Mouse (Mus musculus) heart, embryonic 15.5 days (tissue): ENCODE measurements at regions not wholly inside any gene's neighbourhood (a gene's known extent, or its start where the extent isn't known, plus 50 kb on each side); places are given as distances from the start of the nearest gene placed in this dataset.
A peak's percentile ranks its signal among the peaks of the same experiment; 100 is the strongest.

Experiments used
- ATAC-seq: fragments of 200-750 bp; cut with Nextera tagmentation; replicated peaks from 2 replicates; pipeline ENCODE4 v1.8.0; 2017; ENCODE audit warnings: low read depth, moderate TSS enrichment; ENCODE audit not compliant: insufficient number of reproducible peaks, insufficient read depth, low FRiP score
- H3K27ac ChIP-seq: fragments of 300-500 bp; sonication (generic); 2 replicates; pipeline ENCODE4 v1.5.1; 2015; ENCODE audit warnings: mild to moderate bottlenecking, inconsistent platforms
- H3K27me3 ChIP-seq: fragments of 300-500 bp; sonication (generic); 2 replicates; pipeline ENCODE4 v1.6.1; 2015; ENCODE audit warnings: inconsistent platforms
- H3K36me3 ChIP-seq: fragments of 300-500 bp; sonication (generic); 2 replicates; pipeline ENCODE4 v1.6.1; 2015; ENCODE audit warnings: mild to moderate bottlenecking, inconsistent platforms
- H3K4me1 ChIP-seq: fragments of 300-500 bp; sonication (generic); replicated peaks from 2 replicates; pipeline ENCODE4 v1.6.1; 2015; ENCODE audit warnings: inconsistent platforms
- H3K4me2 ChIP-seq: fragments of 300-500 bp; sonication (generic); 2 replicates; pipeline ENCODE4 v1.6.1; 2015; ENCODE audit warnings: inconsistent platforms, mild to moderate bottlenecking, moderate library complexity
- H3K4me3 ChIP-seq: fragments of 300-500 bp; sonication (generic); 2 replicates; pipeline ENCODE4 v1.5.1; 2015; ENCODE audit warnings: mild to moderate bottlenecking, inconsistent platforms
- H3K9ac ChIP-seq: fragments of 300-500 bp; sonication (generic); 2 replicates; pipeline ENCODE4 v1.6.1; 2015; ENCODE audit warnings: mild to moderate bottlenecking, inconsistent platforms
- H3K9me3 ChIP-seq: fragments of 300-500 bp; sonication (generic); replicated peaks from 2 replicates; pipeline ENCODE4 v1.6.1; 2016; ENCODE audit warnings: inconsistent platforms
- WGBS: fragments of 180-500 bp; shearing (Covaris S2); methylation state at CpG from one replicate; pipeline ENCODE4 v1.1.7; 2015; ENCODE audit warnings: mixed read lengths; 5-methylcytosine and 5-hydroxymethylcytosine counted together

DNA sequence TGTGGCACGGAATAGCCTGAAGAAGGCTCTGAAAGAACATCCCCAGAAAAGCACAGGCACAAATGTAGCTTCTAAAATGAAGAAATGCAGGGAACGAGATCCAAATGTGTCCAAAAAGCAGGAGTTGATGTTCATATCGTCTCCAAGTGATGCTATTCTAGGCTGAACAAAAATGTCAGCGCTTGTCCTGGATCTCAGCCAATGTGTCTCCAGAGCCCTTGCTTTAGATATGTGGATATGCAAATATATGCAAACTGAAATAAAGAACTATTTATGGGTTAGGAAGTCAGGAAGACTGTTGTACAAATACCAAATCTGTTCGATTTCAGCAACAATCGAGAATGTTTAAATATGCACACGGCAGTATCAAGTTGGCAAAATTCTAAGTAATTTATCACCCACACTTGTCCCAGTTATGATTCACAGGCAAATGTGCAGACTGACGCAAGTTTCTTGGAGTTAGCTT, 320.4 kb downstream of the Synb start:
- Histone ChIP-seq H3K4me2 (peak overlapping the region; percentile 17; the same call in 1 of the 2 replicates), H3K27ac (peak overlapping the region; percentile 24; the same call in 1 of the 2 replicates), H3K4me3 (no peak overlapping the region), H3K9ac (no peak overlapping the region), H3K4me1 (peaks cover 8% of the 10 kb centered on the region), H3K36me3 (no peaks in the 10 kb centered on the region), H3K27me3 (no peaks in the 10 kb centered on the region), H3K9me3 (no peaks in the 10 kb centered on the region)
- 37% methylated on average over 8 of the region's 8 CpGs for WGBS
- no peak for ATAC-seq

DNA sequence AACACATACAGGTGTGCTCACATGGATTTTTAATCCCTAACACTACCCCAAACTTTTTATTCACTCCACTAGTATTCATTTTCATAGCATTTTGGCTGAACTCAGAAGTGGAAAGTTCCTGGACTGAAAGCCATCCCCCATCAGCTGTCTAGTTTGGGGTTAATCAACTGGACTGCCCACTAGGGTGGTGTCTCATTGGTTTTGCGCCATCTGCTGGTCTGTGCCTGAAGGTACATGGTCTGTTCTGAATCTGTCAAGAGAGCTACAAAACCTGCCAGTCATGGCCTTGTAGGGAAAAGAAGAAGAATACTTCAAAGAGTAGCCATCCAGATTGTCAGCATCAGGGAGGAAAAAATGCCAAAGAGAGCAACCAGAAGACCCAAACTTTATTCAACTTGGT, 327.3 kb downstream of the Synb start:
- no peaks in the 10 kb centered on the region for H3K4me1 ChIP-seq
- H3K27me3 ChIP-seq, result no peaks in the 10 kb centered on the region
- H3K9ac ChIP-seq, result no peak overlapping the region
- no peaks in the 10 kb centered on the region for H3K36me3 ChIP-seq
- no peaks in the 10 kb centered on the region for H3K9me3 ChIP-seq
- ATAC-seq, result no peak
- no peak overlapping the region for H3K4me2 ChIP-seq
- no peak overlapping the region for H3K27ac ChIP-seq
- 10% methylated on average over 1 of the region's 1 CpGs for WGBS
- no peak overlapping the region for H3K4me3 ChIP-seq

DNA sequence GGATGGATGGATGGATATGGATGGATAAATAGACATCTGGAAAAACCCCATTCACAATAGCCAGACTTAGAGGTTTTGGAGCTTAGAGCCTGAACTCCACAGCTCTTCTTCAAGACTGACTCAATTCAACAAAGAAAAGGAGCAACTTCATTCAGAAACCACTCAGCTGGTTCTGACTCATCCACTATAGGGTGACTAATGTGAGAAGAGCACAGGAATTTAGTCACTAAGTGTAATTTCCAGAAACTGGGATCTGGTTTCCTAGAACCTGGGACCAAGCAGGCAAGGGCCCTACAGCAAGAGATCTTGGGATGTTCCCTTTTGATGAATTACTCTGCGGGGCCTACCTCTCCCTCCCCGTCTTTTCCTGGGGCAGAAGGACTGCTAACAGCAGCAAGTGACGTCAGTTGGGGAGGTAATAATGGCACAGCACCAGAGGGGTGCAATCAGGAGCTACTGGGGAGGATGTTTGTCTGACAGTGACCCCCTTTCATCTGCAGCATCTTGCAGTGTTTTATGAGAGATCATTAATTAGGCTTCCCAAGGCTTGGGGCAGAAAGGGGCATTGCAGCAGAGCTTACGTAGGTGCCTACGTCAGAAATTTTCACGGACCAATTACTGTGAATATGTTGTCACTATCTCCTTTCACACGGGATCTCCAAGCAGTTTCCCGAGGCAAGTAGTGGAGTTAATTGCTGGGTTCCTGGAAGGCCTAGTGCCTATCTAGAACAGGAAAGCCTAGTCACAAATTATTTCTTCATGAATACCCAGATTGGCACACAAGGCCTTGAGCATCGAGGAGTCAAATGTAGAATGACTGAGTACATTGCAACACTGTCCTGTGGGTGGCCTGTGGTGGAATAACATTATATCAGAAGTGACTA, 339.3 kb downstream of the Synb start:
- ATAC-seq, result no peak
- no peak overlapping the region for H3K27ac ChIP-seq
- H3K36me3 ChIP-seq, result no peaks in the 10 kb centered on the region
- H3K9me3 ChIP-seq, result no peaks in the 10 kb centered on the region
- no peak overlapping the region for H3K4me2 ChIP-seq
- 71% methylated on average over 9 of the region's 9 CpGs for WGBS
- no peak overlapping the region for H3K9ac ChIP-seq
- no peaks in the 10 kb centered on the region for H3K27me3 ChIP-seq
- no peak overlapping the region for H3K4me3 ChIP-seq
- no peaks in the 10 kb centered on the region for H3K4me1 ChIP-seq

DNA sequence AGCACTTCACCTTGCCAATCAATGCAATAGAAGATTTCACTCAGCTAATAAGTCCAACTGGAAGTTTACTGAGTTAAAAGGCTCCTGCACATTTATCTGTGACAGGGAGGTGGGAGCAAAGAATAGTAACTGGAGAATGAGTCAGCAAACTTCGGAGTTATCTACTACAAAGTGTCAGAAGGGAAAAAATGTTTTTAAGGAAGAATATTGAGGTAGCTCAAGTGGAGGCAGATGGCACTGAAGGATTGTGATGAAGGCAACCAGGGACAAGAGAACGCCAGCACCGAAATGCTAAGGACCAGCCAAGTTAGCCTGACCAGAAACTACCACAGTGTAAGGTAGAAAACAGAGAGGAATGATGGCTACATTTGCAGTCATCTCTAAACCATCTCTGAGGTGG, 348.2 kb downstream of the Synb start:
- no peaks in the 10 kb centered on the region for H3K27me3 ChIP-seq
- no peak overlapping the region for H3K27ac ChIP-seq
- WGBS, result 59% methylated on average over 3 of the region's 3 CpGs
- ATAC-seq, result no peak
- no peak overlapping the region for H3K4me3 ChIP-seq
- peaks cover 17% of the 10 kb centered on the region for H3K4me1 ChIP-seq
- no peak overlapping the region for H3K9ac ChIP-seq
- no peaks in the 10 kb centered on the region for H3K9me3 ChIP-seq
- no peak overlapping the region for H3K4me2 ChIP-seq
- H3K36me3 ChIP-seq, result no peaks in the 10 kb centered on the region

DNA sequence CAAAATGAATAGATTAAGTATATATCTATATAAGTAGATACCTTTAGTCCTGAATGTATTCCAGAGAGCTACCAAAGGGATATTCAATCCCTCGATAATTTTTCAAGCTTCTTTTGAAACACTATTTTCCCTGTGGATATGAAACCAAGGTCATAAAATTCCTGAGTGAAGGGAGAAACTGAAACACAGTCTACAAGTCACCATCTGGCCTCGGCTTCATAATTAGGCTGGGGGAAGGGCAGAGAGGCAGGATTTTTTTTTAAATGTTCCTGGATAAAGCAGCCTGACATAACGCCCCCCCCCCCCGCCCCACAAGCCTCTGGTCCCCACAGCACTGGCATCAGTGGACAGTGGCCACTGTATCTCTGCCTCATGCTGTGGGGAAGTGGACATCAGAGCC, 348.7 kb downstream of the Synb start:
- H3K36me3 ChIP-seq, result no peaks in the 10 kb centered on the region
- H3K9me3 ChIP-seq, result no peaks in the 10 kb centered on the region
- H3K4me3 ChIP-seq, result no peak overlapping the region
- no peaks in the 10 kb centered on the region for H3K27me3 ChIP-seq
- no peak overlapping the region for H3K4me2 ChIP-seq
- ATAC-seq, result no peak
- H3K9ac ChIP-seq, result no peak overlapping the region
- no peak overlapping the region for H3K27ac ChIP-seq
- 50% methylated on average over 4 of the region's 4 CpGs for WGBS
- peaks cover 17% of the 10 kb centered on the region for H3K4me1 ChIP-seq

DNA sequence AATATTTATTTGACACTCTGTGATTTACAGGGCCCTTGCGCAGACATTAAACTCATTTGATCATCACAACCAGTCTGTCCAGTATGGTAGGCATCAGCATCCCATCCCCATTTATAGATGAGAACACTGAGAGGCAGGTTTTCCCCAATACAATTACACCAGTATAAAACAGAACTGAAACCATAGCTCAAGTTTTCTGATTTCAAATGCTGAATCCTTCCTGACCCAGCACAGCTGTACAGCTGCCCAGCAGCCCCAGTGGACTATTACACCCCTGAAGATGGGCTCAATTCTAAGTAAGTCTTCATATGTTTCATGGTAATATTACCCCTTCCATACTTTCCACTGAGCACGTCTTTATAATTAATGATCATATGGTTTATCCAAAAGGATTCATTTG, 352.3 kb downstream of the Synb start:
- Histone ChIP-seq H3K9ac (no peak overlapping the region), H3K4me1 (peaks cover 13% of the 10 kb centered on the region; the same call in 1 of the 2 replicates), H3K4me2 (no peak overlapping the region), H3K36me3 (no peaks in the 10 kb centered on the region), H3K27me3 (no peaks in the 10 kb centered on the region), H3K27ac (no peak overlapping the region), H3K4me3 (no peak overlapping the region), H3K9me3 (no peaks in the 10 kb centered on the region)
- ATAC-seq, result no peak
- WGBS, result 75% methylated on average over 2 of the region's 2 CpGs

DNA sequence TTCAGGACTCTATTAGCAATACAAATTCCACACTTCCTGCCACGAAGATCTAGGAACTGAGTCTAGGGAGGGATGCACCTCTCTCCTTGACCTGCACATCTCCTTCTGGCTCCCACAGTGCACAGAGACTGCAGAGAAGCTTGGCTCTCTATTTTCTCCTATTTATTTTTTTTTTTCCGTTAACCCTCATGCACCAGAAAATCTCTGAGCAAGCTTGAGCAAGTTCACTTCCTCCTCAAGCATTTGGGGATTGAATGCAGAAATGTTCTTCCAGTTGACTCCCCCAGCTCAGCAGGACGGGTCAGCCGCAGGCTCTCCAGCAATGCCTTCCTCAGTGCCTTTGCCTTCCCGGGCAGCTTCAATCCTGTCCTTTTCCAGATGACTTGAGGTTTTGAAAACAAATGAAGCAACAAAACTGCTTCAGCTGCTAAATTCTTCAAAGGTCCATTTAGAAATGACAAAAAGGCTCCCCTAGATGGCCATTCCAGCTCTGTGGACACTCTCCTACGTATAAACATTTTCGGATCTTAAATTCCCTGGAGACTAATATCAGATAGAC, 352.9 kb downstream of the Synb start:
- no peak overlapping the region for H3K4me2 ChIP-seq
- no peak for ATAC-seq
- H3K27me3 ChIP-seq, result no peaks in the 10 kb centered on the region

DNA sequence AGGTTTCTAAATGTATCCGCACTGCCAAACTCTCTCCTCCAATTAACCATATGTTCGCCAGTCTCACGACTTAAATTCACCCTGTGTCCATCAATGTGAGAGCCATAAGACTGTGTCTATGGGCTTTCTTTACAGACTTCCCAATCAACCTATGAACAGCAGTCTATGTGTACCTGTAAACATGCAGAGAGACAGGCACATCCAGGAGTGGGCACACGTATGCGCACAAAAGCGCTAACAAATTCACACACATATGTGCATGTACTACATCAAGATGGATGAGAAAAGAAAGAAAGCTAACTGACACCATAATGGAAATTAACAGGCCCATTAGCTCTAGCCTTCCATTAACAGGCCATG, 358.8 kb downstream of the Synb start:
- Histone ChIP-seq H3K36me3 (no peaks in the 10 kb centered on the region), H3K27ac (no peak overlapping the region), H3K4me3 (no peak overlapping the region), H3K27me3 (no peaks in the 10 kb centered on the region), H3K4me2 (no peak overlapping the region), H3K4me1 (peaks cover 3% of the 10 kb centered on the region; the same call in 1 of the 2 replicates), H3K9ac (no peak overlapping the region), H3K9me3 (no peaks in the 10 kb centered on the region)
- WGBS, result 74% methylated on average over 6 of the region's 6 CpGs
- ATAC-seq, result no peak

More for the DNA sequence above, 352.9 kb downstream of the Synb start:
- no peaks in the 10 kb centered on the region for H3K9me3 ChIP-seq
- 53% methylated on average over 7 of the region's 7 CpGs for WGBS
- no peak overlapping the region for H3K9ac ChIP-seq
- peaks cover 10% of the 10 kb centered on the region; the same call in 1 of the 2 replicates for H3K4me1 ChIP-seq
- H3K36me3 ChIP-seq, result no peaks in the 10 kb centered on the region
- H3K4me3 ChIP-seq, result no peak overlapping the region
- no peak overlapping the region for H3K27ac ChIP-seq

DNA sequence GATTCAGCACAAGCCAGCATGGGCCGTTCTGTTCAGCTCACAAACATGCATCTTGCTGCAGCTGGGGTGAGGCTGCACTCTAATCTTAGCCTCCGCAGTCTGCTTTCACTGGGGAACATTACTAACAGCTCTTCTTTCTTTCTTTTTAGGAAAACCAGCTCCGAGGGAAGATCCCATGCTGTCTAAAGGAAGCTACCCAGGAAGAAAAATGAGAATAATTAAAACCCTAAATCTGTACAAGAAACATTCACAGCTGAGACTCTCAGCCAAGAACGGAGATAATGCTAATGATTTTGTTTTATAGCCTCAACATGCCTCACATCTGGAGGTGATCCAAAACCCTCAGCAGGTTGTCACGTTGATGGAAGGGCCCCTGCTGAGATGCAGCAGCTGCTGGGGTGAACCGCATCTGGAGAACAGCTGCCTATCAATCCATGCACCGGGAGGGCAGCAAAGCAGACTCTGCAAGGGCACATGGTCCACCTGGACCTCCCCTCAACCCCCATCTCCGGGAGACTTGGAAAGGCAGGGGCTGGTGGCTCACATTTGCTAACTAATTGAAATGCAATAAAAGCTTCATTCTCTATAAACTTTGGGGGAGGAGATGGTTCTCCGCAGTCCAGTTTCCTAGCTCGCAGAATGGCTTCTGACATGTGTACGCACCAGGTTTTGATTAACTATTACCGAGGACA, 359.3 kb downstream of the Synb start:
- 0 out of 2 replicates have a peak, but pooled peaks have one; percentile 31 for ATAC-seq
- no peaks in the 10 kb centered on the region for H3K9me3 ChIP-seq
- 25% methylated on average over 12 of the region's 12 CpGs for WGBS
- H3K36me3 ChIP-seq, result no peaks in the 10 kb centered on the region
- peaks cover 3% of the 10 kb centered on the region; the same call in 1 of the 2 replicates for H3K4me1 ChIP-seq
- peak overlapping the region; percentile 8; the same call in 1 of the 2 replicates for H3K4me2 ChIP-seq
- H3K9ac ChIP-seq, result no peak overlapping the region
- no peak overlapping the region for H3K4me3 ChIP-seq
- no peaks in the 10 kb centered on the region for H3K27me3 ChIP-seq
- H3K27ac ChIP-seq, result 0 out of 2 replicates have a peak overlapping the region, but pooled peaks have one; percentile 14

DNA sequence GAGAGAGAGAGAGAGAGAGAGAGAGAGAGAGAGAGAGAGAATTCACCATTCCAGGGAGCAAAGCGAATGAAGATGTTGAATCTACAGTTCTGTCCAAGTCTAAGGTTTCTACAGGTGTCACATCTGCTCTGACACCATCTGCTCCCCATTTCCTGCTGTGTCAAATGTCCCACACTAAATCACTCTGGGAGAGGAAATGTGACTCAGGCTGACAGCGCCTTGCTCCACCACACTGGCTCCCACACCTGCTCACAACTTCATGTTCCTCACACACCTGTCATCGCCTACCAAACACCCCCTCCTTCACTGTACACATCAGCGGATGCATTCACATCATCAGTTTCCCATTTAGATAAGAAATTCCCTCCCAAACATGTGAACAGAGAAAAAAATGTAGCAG, 366.3 kb downstream of the Synb start:
- Histone ChIP-seq H3K4me3 (no peak overlapping the region), H3K36me3 (no peaks in the 10 kb centered on the region), H3K4me1 (peaks cover 10% of the 10 kb centered on the region), H3K9ac (no peak overlapping the region), H3K9me3 (no peaks in the 10 kb centered on the region), H3K27me3 (no peaks in the 10 kb centered on the region), H3K4me2 (no peak overlapping the region), H3K27ac (no peak overlapping the region)
- ATAC-seq, result no peak
- WGBS, result 43% methylated on average over 4 of the region's 4 CpGs

DNA sequence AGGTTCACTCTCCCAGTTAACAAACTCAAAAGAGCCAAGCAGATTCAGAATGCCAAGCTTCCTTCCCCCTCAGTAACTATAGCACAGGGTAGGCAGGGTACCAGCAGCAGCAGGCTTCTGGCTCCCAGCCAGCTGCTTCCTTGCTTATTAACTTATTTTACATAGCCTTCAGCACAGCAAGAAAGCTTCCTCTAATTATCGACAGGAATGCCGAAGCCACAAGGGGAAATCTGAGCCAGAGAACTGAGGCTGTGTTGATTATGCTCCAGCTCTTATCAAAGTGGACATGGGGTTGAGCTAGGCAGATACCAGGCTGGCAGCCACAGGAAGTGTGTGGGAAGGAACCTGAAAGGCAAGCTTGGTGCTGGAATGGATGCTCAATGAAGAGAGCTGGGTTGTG, 371.0 kb downstream of the Synb start:
- Histone ChIP-seq H3K9ac (no peak overlapping the region), H3K4me1 (peaks cover 17% of the 10 kb centered on the region), H3K4me2 (no peak overlapping the region), H3K27me3 (no peaks in the 10 kb centered on the region), H3K9me3 (no peaks in the 10 kb centered on the region), H3K4me3 (no peak overlapping the region), H3K27ac (no peak overlapping the region), H3K36me3 (no peaks in the 10 kb centered on the region)
- no peak for ATAC-seq
- WGBS, result 2% methylated on average over 2 of the region's 2 CpGs
